Mouse (Mus musculus): ENCODE data around the gene Cdh22. TPM values are rescaled to one million over a fixed set of nuclear protein-coding genes. Genes with fewer than 3 reads are reported as not detected.

Gene Cdh22
- polyA plus RNA-seq, 1 experiment from 2014 or later = 15.4 TPM

DNA sequence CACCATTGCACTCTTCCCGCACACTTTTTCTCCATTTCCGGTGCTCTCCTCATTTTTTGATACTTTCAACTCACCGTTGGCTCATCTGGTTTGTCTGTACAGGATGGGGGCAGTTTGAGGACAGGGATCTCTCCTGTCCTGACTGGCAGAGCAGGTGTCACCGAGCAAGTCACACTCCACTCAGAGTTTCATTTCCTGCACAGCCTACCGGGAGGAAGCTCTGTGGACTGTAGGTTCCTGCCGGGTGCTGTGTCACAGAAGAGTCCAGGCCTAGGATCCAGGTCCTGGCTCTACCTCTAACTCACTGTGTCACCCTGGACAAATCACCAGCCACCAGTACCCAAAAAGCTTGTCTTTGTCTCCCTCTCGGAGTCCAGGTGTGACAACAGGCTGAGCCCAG is 7.1 kb upstream of the Cdh22 start:
- Histone ChIP-seq H3K4me3 (ENCODE audit: low read depth, low read length) (no peak overlapping the region), H3K9me3 (replicated peaks; ENCODE audit: control insufficient read depth, low read length, poor library complexity, severe bottlenecking) (no peaks in the 10 kb centered on the region), H3K4me2 (ENCODE audit: low read length) (no peak overlapping the region), H3K27ac (ENCODE audit: low read length) (no peak overlapping the region), H3K9ac (ENCODE audit: low read depth, low read length) (no peak overlapping the region), H3K4me1 (ENCODE audit: control insufficient read depth, insufficient read depth, low read length) (peaks cover 28% of the 10 kb centered on the region), H3K36me3 (ENCODE audit: control insufficient read depth, insufficient read depth, low read length) (no peaks in the 10 kb centered on the region), H3K27me3 (ENCODE audit: control insufficient read depth, insufficient read depth, low read depth, low read length) (peaks cover 9% of the 10 kb centered on the region)
- ATAC-seq = no peak
- WGBS = 81% methylated on average over 7 of the region's 7 CpGs

DNA sequence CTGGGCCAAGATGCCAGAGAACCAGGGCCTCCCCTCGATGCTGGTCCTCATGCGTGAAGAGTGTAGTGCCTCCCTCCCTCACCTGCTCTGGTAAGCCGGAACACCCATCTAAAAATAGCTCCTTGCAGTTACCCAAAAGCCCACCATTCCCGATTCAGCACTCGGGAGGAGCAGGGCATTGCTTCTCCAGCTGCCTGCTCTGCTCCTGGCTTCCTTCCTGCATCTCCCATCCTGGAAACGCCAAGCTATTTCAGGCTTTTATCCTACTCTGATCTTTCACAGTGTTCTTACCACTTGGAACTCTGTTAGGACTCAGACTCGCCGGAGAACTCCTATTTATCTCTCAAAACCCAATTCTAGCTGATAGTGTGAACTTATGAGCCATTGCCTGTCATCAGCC is 5.7 kb upstream of the Cdh22 start:
- WGBS = 43% methylated on average over 8 of the region's 8 CpGs
- Histone ChIP-seq H3K36me3 (ENCODE audit: control insufficient read depth, insufficient read depth, low read length) (no peaks in the 10 kb centered on the region), H3K9ac (ENCODE audit: low read depth, low read length) (no peak overlapping the region), H3K4me2 (ENCODE audit: low read length) (no peak overlapping the region), H3K9me3 (replicated peaks; ENCODE audit: control insufficient read depth, low read length, poor library complexity, severe bottlenecking) (no peaks in the 10 kb centered on the region), H3K27me3 (ENCODE audit: control insufficient read depth, insufficient read depth, low read depth, low read length) (peaks cover 9% of the 10 kb centered on the region), H3K4me1 (ENCODE audit: control insufficient read depth, insufficient read depth, low read length) (peaks cover 23% of the 10 kb centered on the region), H3K27ac (ENCODE audit: low read length) (no peak overlapping the region), H3K4me3 (ENCODE audit: low read depth, low read length) (no peak overlapping the region)
- ATAC-seq = no peak

DNA sequence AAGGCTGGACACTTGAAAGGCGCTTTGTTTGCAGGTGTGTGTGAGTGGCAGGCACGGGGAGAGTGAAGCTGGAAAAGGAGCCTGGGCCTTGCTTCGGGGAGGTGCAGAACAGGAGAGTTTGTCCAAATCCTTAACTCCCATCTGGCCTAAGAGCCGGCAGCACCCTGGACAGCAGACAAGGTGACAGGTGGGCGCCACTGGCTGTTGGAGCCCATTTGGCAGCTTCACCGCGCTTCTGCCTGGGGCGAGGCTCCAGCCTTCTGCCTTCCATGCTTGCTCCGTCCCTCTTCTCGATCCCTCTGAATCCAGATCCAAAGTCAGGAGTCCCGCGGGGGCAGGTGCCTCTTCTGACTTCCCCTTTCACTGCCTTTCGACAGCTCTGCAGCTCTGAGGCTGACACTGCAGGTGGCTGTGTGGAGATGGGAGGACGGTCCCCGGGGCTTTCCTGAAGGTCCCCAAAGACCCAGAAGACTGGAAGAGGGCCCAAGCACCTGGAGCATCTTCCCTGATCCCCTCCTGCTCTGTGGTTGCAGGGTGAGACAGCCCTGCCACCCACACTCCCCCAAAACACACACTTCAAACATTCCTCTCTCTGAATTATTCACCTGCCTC is 5.0 kb upstream of the Cdh22 start:
- Histone ChIP-seq H3K4me1 (ENCODE audit: control insufficient read depth, insufficient read depth, low read length) (peaks cover 28% of the 10 kb centered on the region), H3K27me3 (ENCODE audit: control insufficient read depth, insufficient read depth, low read depth, low read length) (peaks cover 9% of the 10 kb centered on the region)

DNA sequence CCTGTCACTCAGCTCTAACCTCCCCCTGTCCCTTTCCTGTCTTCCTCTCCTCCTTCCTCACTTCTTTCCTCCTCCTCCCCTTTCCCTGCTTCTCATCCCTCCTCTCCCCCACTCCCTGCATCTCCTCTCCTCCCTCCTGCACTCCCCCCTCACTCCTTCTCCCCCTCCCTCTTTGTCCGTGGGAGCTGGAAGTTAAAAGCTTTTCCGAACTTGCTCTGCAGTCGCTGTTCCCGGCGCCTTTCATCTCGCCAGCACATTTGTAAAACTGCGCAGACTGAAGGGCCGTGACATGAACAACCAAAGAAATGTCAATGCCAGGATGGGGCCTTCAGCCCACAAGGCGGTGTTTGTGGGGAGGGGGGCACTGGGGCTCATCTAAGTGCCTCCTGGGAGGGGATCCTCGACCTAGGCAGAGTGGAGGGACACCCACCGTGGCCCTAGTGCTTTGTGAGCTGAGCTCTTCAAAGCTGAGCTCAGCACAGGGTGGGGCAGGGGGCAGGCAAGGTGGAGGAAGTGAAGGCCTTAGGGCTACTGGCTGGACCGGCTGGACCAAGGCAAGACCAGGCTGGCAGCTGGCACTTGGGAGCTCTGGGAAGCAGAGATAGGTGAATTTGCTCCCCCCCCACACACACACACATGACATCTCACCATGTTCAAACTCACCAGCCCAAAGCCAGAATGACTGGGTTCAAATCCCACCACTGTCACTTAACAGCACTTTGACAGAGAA is 3.9 kb upstream of the Cdh22 start:
- no peaks in the 10 kb centered on the region for H3K9me3 ChIP-seq (replicated peaks; ENCODE audit: control insufficient read depth, low read length, poor library complexity, severe bottlenecking)
- H3K4me2 ChIP-seq (ENCODE audit: low read length) = no peak overlapping the region; the same call in 1 of the 2 replicates
- H3K4me3 ChIP-seq (ENCODE audit: low read depth, low read length) = no peak overlapping the region
- H3K27ac ChIP-seq (ENCODE audit: low read length) = peak overlapping the region; percentile 35; the same call in 1 of the 2 replicates
- WGBS = 3% methylated on average over 12 of the region's 12 CpGs
- H3K4me1 ChIP-seq (ENCODE audit: control insufficient read depth, insufficient read depth, low read length) = peaks cover 30% of the 10 kb centered on the region
- H3K27me3 ChIP-seq (ENCODE audit: control insufficient read depth, insufficient read depth, low read depth, low read length) = peaks cover 9% of the 10 kb centered on the region
- H3K9ac ChIP-seq (ENCODE audit: low read depth, low read length) = no peak overlapping the region
- H3K36me3 ChIP-seq (ENCODE audit: control insufficient read depth, insufficient read depth, low read length) = no peaks in the 10 kb centered on the region
- ATAC-seq = no peak

More for the DNA sequence above, 5.0 kb upstream of the Cdh22 start:
- no peak for ATAC-seq
- Histone ChIP-seq H3K9ac (ENCODE audit: low read depth, low read length) (peak overlapping the region; percentile 28), H3K4me2 (ENCODE audit: low read length) (no peak overlapping the region), H3K36me3 (ENCODE audit: control insufficient read depth, insufficient read depth, low read length) (no peaks in the 10 kb centered on the region), H3K27ac (ENCODE audit: low read length) (no peak overlapping the region), H3K4me3 (ENCODE audit: low read depth, low read length) (no peak overlapping the region), H3K9me3 (replicated peaks; ENCODE audit: control insufficient read depth, low read length, poor library complexity, severe bottlenecking) (no peaks in the 10 kb centered on the region)
- 25% methylated on average over 15 of the region's 15 CpGs for WGBS

DNA sequence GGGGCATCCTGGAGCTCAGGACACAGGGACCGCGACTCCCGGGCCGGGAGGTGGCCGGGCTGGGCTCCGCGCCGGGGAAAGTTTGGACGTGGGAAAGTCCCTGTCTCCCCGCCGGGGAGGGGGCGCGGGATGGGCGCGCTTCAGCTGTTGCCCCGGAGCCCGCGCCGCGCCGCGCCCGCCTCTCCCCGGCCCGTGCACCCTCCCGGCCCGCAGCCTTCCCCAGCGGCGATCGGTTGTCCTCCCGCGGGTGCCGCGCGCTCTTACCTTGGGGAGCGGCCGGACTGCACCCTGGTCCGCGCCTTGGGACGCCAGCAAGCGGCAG is 401 bp downstream of the Cdh22 start:
- Histone ChIP-seq H3K4me1 (ENCODE audit: control insufficient read depth, insufficient read depth, low read length) (peaks cover 27% of the 10 kb centered on the region), H3K9me3 (replicated peaks; ENCODE audit: control insufficient read depth, low read length, poor library complexity, severe bottlenecking) (no peaks in the 10 kb centered on the region), H3K27ac (ENCODE audit: low read length) (peak overlapping the region; percentile 75), H3K4me2 (ENCODE audit: low read length) (peak overlapping the region; percentile 93), H3K4me3 (ENCODE audit: low read depth, low read length) (peak overlapping the region; percentile 59), H3K27me3 (ENCODE audit: control insufficient read depth, insufficient read depth, low read depth, low read length) (peaks cover 5% of the 10 kb centered on the region), H3K36me3 (ENCODE audit: control insufficient read depth, insufficient read depth, low read length) (no peaks in the 10 kb centered on the region), H3K9ac (ENCODE audit: low read depth, low read length) (peak overlapping the region; percentile 83)
- ATAC-seq = peak; percentile 32
- WGBS = under 1% methylated on average over 23 of the region's 41 CpGs

DNA sequence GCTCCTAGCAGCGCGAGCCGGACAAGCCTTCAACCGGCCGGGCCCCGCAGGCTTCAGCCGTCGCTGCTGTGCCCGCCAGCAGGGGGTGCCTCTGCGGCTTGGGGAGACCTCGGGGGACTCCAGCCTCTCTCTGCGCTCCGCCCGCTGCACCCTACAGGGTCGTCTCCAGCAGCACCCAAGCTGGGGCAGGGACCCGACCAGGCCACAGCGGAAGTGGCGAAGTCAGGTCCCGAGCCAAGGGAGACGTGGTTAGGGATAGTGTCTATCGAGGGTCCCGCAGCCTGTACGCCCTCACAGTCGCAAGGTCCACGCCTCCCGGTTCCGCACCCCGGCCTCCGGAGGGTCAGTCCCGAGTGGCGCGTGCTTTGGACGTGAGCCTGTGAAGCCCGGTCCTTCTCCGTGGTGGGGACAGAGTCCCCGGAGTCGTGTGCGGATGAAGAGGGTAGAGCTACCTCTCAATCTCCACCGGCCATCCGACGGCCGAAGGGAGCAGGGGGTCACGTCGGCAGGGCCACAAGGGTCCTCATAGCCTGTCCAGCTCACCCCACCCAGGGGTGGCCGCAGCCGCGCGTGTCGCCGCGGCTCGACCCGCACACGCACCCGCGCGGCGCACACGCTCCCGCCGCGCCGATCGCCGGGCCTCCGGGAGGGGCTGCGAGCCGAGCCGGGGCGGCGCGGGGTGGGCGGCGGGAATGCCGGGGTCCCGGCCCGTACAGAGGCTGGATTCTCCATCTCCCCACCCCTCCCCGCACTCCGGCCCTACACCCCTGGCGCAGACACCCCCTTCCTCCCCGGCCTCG is 962 bp downstream of the Cdh22 start:
- Histone ChIP-seq H3K27me3 (ENCODE audit: control insufficient read depth, insufficient read depth, low read depth, low read length) (peaks cover under 1% of the 10 kb centered on the region), H3K9me3 (replicated peaks; ENCODE audit: control insufficient read depth, low read length, poor library complexity, severe bottlenecking) (no peaks in the 10 kb centered on the region), H3K9ac (ENCODE audit: low read depth, low read length) (peak overlapping the region; percentile 83), H3K4me1 (ENCODE audit: control insufficient read depth, insufficient read depth, low read length) (peaks cover 31% of the 10 kb centered on the region), H3K36me3 (ENCODE audit: control insufficient read depth, insufficient read depth, low read length) (no peaks in the 10 kb centered on the region), H3K27ac (ENCODE audit: low read length) (peak overlapping the region; percentile 75), H3K4me3 (ENCODE audit: low read depth, low read length) (peak overlapping the region; percentile 59), H3K4me2 (ENCODE audit: low read length) (peak overlapping the region; percentile 93)
- WGBS = under 1% methylated on average over 62 of the region's 82 CpGs
- 0 out of 2 replicates have a peak, but pooled peaks have one; percentile 6 for ATAC-seq

DNA sequence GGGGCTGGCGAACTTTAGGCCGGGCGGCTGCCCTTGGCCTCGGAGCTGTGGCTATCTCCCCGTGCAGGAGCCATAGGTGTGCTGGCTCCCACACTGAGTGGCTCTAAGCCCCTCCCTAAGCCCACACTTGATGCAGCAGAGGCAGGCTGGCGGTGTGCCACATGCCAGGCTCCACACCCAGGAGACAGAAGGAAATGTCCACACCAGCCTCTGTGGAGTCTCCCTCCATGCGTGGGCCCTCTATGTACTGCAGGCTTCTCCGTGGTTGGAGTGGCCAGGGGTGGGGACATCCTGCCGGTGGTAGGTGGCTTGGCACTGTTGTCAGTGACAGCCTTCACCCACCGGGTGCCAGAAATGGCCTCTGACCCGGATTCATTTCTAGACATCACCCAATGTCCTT is 5.6 kb downstream of the Cdh22 start:
- Histone ChIP-seq H3K9me3 (replicated peaks; ENCODE audit: control insufficient read depth, low read length, poor library complexity, severe bottlenecking) (no peaks in the 10 kb centered on the region), H3K9ac (ENCODE audit: low read depth, low read length) (no peak overlapping the region)

DNA sequence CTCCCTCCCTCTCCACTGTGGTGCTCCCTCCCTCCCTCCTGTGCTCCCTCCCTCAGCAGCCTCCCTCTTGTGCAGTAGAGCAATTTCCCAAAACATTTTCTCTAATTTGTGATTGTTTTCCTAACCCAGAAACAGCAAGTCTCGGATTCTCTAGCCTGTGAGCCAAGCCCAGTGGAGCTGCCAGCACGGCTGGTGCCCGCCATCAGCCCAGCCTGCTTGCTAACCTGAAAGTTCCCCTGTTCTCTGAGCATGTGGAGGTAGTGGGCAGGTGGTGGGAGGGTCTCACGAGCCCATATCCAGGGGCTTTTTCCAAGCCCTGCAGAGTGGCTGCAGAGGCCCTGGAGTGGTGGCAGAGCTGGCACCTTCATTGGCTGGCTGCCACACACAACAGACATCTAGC is 10.8 kb downstream of the Cdh22 start:
- Histone ChIP-seq H3K27me3 (ENCODE audit: control insufficient read depth, insufficient read depth, low read depth, low read length) (peaks cover 3% of the 10 kb centered on the region; the same call in 1 of the 2 replicates), H3K36me3 (ENCODE audit: control insufficient read depth, insufficient read depth, low read length) (no peaks in the 10 kb centered on the region), H3K4me1 (ENCODE audit: control insufficient read depth, insufficient read depth, low read length) (peaks cover 23% of the 10 kb centered on the region), H3K9me3 (replicated peaks; ENCODE audit: control insufficient read depth, low read length, poor library complexity, severe bottlenecking) (no peaks in the 10 kb centered on the region), H3K4me3 (ENCODE audit: low read depth, low read length) (no peak overlapping the region), H3K4me2 (ENCODE audit: low read length) (no peak overlapping the region), H3K9ac (ENCODE audit: low read depth, low read length) (no peak overlapping the region), H3K27ac (ENCODE audit: low read length) (no peak overlapping the region)
- ATAC-seq = no peak
- 66% methylated on average over 4 of the region's 4 CpGs for WGBS

More for the DNA sequence above, 5.6 kb downstream of the Cdh22 start:
- Histone ChIP-seq H3K4me2 (ENCODE audit: low read length) (no peak overlapping the region), H3K27ac (ENCODE audit: low read length) (no peak overlapping the region), H3K27me3 (ENCODE audit: control insufficient read depth, insufficient read depth, low read depth, low read length) (peaks cover 3% of the 10 kb centered on the region), H3K36me3 (ENCODE audit: control insufficient read depth, insufficient read depth, low read length) (no peaks in the 10 kb centered on the region), H3K4me1 (ENCODE audit: control insufficient read depth, insufficient read depth, low read length) (peaks cover 30% of the 10 kb centered on the region), H3K4me3 (ENCODE audit: low read depth, low read length) (no peak overlapping the region)
- no peak for ATAC-seq
- WGBS = 79% methylated on average over 11 of the region's 11 CpGs

DNA sequence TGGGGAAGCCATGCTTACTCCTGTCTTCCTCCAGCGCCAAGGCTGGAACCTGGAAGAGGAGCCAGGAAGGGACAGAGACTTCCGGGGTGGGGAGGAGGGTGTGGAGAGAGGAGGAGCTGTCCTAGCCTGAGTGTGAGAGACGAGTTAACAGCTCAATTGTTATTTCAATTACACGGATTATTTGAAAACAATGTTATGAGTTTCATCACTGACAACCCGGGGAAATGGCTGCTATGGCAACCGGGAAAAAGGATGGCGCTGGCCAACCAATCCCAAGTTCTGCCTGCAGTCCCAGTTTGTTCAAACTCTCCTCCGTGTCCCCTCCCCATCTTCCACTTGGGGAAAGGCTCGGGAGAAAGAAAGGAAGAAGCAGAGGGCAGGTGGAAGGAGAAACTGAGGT is 12.7 kb downstream of the Cdh22 start:
- WGBS = 3% methylated on average over 9 of the region's 9 CpGs
- Histone ChIP-seq H3K4me1 (ENCODE audit: control insufficient read depth, insufficient read depth, low read length) (peaks cover 15% of the 10 kb centered on the region), H3K9me3 (replicated peaks; ENCODE audit: control insufficient read depth, low read length, poor library complexity, severe bottlenecking) (no peaks in the 10 kb centered on the region), H3K4me3 (ENCODE audit: low read depth, low read length) (no peak overlapping the region), H3K27ac (ENCODE audit: low read length) (no peak overlapping the region), H3K27me3 (ENCODE audit: control insufficient read depth, insufficient read depth, low read depth, low read length) (peaks cover 5% of the 10 kb centered on the region; the same call in 1 of the 2 replicates), H3K36me3 (ENCODE audit: control insufficient read depth, insufficient read depth, low read length) (no peaks in the 10 kb centered on the region), H3K4me2 (ENCODE audit: low read length) (no peak overlapping the region), H3K9ac (ENCODE audit: low read depth, low read length) (no peak overlapping the region)
- ATAC-seq = peak; percentile 34; the same call in 1 of the 2 replicates

All from midbrain, embryonic 16.5 days (tissue).